Mouse (Mus musculus) midbrain, embryonic 16.5 days (tissue): ENCODE measurements around the gene Mtf2. TPM values are rescaled to one million over a fixed set of nuclear protein-coding genes. Genes with fewer than 3 reads are reported as not detected.
"Not testable (repeated sequence)": the region's sequence is repeated elsewhere in the genome, so short reads cannot be mapped to it uniquely, and the experiment has no call there.

Source experiments
- ATAC-seq: fragments of 200-750 bp; cut with Nextera tagmentation; 2 replicates; pipeline ENCODE4 v1.8.0; 2017; ENCODE audit warnings: moderate TSS enrichment
- H3K27ac ChIP-seq: fragments of 300-500 bp; sonication (generic); 2 replicates; pipeline ENCODE4 v1.5.1; 2014; ENCODE audit warnings: mild to moderate bottlenecking, low read length, mixed read lengths
- H3K27me3 ChIP-seq: fragments of 300-500 bp; sonication (generic); 2 replicates; pipeline ENCODE4 v1.6.1; 2014; ENCODE audit warnings: low read depth, low read length, mixed read lengths; ENCODE audit not compliant: control insufficient read depth, insufficient read depth
- H3K36me3 ChIP-seq: fragments of 300-500 bp; sonication (generic); 2 replicates; pipeline ENCODE4 v1.6.1; 2014; ENCODE audit warnings: mild to moderate bottlenecking, low read length, moderate library complexity, mixed read lengths; ENCODE audit not compliant: control insufficient read depth, insufficient read depth
- H3K4me1 ChIP-seq: fragments of 300-500 bp; sonication (generic); 2 replicates; pipeline ENCODE4 v1.6.1; 2014; ENCODE audit warnings: mild to moderate bottlenecking, low read length, mixed read lengths; ENCODE audit not compliant: control insufficient read depth, insufficient read depth
- H3K4me2 ChIP-seq: fragments of 300-500 bp; sonication (generic); 2 replicates; pipeline ENCODE4 v1.6.1; 2014; ENCODE audit warnings: mild to moderate bottlenecking, low read length, mixed read lengths
- H3K4me3 ChIP-seq: fragments of 300-500 bp; sonication (generic); 2 replicates; pipeline ENCODE4 v1.5.1; 2014; ENCODE audit warnings: low read depth, mild to moderate bottlenecking, low read length, moderate library complexity, mixed read lengths
- H3K9ac ChIP-seq: fragments of 300-500 bp; sonication (generic); 2 replicates; pipeline ENCODE4 v1.6.1; 2014; ENCODE audit warnings: low read depth, low read length, mixed read lengths
- H3K9me3 ChIP-seq: fragments of 300-500 bp; sonication (generic); replicated peaks from 2 replicates; pipeline ENCODE4 v1.6.1; 2014; ENCODE audit warnings: mild to moderate bottlenecking, low read length, mixed read lengths; ENCODE audit not compliant: control insufficient read depth, poor library complexity, severe bottlenecking
- WGBS: fragments of 180-500 bp; shearing (Covaris S2); extraction: QIAGEN DNeasy Blood & Tissue Kit; methylation state at CpG from one replicate; pipeline ENCODE4 v1.1.7; 2014; 5-methylcytosine and 5-hydroxymethylcytosine counted together
- polyA plus RNA-seq: library from polyadenylated mRNA; unstranded; fragments of >200 nt; fragmentation: Nextera tagmentation; extraction: Ambion mirVana; gene quantifications from 2 replicates; pipeline ENCODE4 v1.2.1, GENCODE M21; 2015

The Mtf2 gene
- polyA plus RNA-seq, 1 experiment from 2014 or later, result 92.4 TPM

DNA sequence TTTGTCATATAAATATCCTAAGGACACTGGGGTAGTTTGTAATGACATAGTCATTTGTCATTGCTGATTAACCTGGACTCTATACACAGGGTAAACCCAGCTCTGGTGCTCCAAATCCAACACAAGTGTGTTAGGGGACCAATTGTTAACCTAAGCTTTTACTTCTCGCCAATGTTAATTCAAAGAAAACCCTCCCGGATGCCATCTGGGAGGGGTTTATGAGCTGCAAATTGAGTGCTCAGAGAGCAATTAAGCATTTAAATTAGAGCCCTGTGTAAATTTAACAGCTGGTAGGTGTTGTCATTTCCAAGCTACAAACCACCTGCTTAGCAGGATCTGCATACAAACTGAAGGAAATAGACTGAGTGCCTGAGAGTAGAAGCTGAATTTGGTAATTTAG is 30.0 kb upstream of the Mtf2 start:
- no peak overlapping the region for H3K4me2 ChIP-seq
- no peak overlapping the region for H3K9ac ChIP-seq
- no peak overlapping the region for H3K27ac ChIP-seq
- no peaks in the 10 kb centered on the region for H3K27me3 ChIP-seq
- WGBS, result 43% methylated on average over 2 of the region's 2 CpGs
- H3K36me3 ChIP-seq, result no peaks in the 10 kb centered on the region
- no peak for ATAC-seq
- H3K4me3 ChIP-seq, result no peak overlapping the region
- H3K4me1 ChIP-seq, result no peaks in the 10 kb centered on the region
- H3K9me3 ChIP-seq, result no peaks in the 10 kb centered on the region

DNA sequence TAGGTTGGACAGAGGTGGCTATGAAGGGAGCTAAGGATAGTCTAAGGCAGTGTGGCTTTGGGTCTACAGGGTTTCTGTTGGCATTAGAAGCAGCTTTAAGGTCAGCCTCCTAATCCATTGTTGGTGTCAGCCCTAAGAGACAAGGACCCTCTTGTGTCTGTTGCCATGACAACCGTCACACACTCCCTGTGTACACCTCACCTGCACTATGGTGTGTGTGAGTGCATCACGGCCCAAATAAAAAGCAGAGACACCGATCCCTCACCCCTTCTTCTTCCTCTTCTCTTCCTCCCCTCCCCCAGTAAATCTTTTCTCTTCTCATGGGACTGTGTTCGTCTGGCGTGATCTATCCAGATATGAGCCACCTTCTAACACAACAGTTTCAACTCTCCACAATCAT is 23.4 kb upstream of the Mtf2 start:
- Histone ChIP-seq H3K36me3 (no peaks in the 10 kb centered on the region), H3K27ac (no peak overlapping the region), H3K9ac (no peak overlapping the region), H3K4me1 (no peaks in the 10 kb centered on the region), H3K27me3 (no peaks in the 10 kb centered on the region), H3K4me3 (no peak overlapping the region), H3K4me2 (no peak overlapping the region), H3K9me3 (no peaks in the 10 kb centered on the region)
- ATAC-seq, result no peak
- 80% methylated on average over 5 of the region's 5 CpGs for WGBS

DNA sequence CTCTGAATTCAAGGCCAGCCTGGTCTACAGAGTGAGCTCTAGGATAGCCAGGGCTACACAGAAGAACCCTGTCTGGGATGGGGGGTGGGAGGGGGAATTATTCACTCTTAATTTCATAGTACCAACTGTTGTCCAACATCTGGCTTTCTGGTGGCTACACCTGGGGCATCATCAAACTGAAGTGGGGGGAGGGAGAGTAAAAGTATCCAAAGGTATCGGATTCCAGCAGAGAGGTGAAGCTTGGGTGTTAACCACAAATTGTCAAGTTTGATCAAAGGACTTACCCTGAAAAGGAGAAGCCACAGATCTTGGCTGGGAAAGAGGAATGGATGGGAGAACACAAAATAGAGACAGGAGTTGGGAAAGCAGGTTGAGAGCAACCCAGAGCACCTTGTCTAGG is 21.6 kb upstream of the Mtf2 start:
- Histone ChIP-seq H3K9ac (no peak overlapping the region), H3K27me3 (no peaks in the 10 kb centered on the region), H3K4me3 (no peak overlapping the region), H3K9me3 (no peaks in the 10 kb centered on the region), H3K4me1 (no peaks in the 10 kb centered on the region), H3K4me2 (no peak overlapping the region), H3K27ac (no peak overlapping the region), H3K36me3 (no peaks in the 10 kb centered on the region)
- 83% methylated on average over 1 of the region's 1 CpGs for WGBS
- ATAC-seq, result no peak

DNA sequence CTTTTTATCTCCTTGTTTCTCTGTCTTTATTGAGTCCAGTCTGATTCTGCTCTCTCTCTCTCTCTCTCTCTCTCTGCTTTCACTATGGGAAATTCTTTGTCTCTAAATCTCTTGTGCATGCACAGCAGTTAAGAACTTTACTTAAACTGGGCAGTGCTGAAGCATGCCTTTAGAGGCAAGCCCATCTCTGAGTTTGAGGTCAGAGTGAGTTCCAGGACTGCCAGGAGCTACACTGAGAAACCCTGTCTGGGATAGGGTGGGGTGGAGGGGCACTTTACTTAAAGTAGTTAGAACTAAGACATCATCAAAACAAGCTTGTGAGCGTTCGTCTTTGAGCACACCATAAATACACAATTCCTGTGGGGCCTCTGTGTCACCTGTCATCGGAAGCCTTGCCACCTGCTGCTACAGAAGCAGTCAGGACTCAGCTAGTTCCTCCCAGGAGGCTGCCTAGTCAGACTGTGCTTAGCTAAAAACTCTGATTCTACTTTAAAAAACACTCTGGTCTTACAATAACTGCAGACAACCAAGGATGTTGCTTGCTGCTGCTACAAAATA is 15.7 kb upstream of the Mtf2 start:
- no peaks in the 10 kb centered on the region for H3K36me3 ChIP-seq
- H3K4me2 ChIP-seq, result no peak overlapping the region
- H3K4me3 ChIP-seq, result no peak overlapping the region
- no peak overlapping the region for H3K9ac ChIP-seq
- 4% methylated on average over 3 of the region's 3 CpGs for WGBS
- H3K9me3 ChIP-seq, result no peaks in the 10 kb centered on the region
- no peak for ATAC-seq
- no peak overlapping the region for H3K27ac ChIP-seq
- no peaks in the 10 kb centered on the region for H3K4me1 ChIP-seq
- H3K27me3 ChIP-seq, result no peaks in the 10 kb centered on the region

DNA sequence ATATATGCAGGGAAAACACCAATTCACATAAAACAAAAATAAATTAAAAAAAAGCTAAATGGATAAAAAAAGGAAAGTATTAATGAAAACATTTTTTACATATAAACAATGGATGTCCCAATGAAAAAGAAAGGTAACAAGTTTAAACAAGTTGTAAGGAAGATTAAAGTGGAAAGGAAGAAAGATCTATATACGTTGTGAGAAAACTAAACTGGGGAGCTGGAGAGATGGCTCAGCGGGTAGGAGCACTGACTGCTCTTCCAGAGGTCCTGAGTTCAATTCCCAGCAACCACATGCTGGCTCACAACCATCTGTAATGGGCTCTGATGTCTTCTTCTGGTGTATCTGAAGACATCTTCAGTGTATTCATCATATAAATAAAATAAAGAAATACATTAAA is 14.4 kb upstream of the Mtf2 start:
- Histone ChIP-seq H3K27me3 (no peaks in the 10 kb centered on the region), H3K4me3 (no peak overlapping the region)
- ATAC-seq, result no peak

DNA sequence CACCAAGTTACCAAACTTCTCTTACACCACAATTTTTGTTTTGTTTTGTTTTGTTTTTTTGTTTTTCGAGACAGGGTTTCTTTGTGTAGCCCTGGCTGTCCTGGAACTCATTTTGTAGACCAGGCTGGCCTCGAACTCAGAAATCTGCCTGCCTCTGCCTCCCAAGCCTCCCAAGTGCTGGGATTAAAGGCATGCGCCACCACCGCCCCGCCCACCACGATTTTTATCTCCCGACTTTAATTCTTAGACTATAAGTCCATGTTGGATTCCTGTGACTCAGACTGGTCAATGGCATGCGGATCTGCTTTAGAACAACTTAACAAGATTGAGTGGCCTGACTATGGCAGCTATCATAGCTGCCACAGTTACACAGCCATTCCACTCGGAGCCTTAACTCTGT is 13.7 kb upstream of the Mtf2 start:
- not testable (repeated sequence) for H3K27me3 ChIP-seq, H3K4me1 ChIP-seq, H3K9me3 ChIP-seq, ATAC-seq, H3K36me3 ChIP-seq, H3K27ac ChIP-seq, H3K4me3 ChIP-seq, H3K4me2 ChIP-seq, H3K9ac ChIP-seq
- 94% methylated on average over 9 of the region's 9 CpGs for WGBS

More for the DNA sequence above, 14.4 kb upstream of the Mtf2 start:
- no peak overlapping the region for H3K27ac ChIP-seq
- H3K9me3 ChIP-seq, result no peaks in the 10 kb centered on the region
- no peak overlapping the region for H3K9ac ChIP-seq
- WGBS, result 84% methylated on average over 2 of the region's 2 CpGs
- H3K36me3 ChIP-seq, result no peaks in the 10 kb centered on the region
- H3K4me2 ChIP-seq, result no peak overlapping the region
- no peaks in the 10 kb centered on the region for H3K4me1 ChIP-seq

DNA sequence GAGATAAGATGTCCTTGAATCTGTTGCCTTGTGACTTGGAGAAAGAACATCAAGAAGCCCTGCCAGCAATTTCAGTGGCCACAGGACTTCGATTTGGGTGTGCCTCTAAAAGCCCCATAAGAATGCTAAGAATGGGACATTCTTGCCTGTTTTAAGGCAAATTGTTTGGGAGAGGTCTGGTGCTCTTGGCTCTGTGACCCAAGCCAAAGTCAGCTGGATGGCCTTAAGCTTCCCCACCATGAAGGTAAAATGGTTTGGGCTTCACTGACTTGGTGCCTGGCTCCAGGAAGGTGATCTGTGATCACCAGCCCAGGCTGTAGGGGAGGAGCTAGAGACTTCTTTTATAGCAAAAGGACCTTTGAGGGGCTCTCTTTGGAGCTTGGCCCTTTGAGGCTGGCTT is 13.3 kb upstream of the Mtf2 start:
- no peaks in the 10 kb centered on the region for H3K4me1 ChIP-seq
- no peak overlapping the region for H3K9ac ChIP-seq
- H3K4me2 ChIP-seq, result no peak overlapping the region
- no peak for ATAC-seq
- H3K9me3 ChIP-seq, result no peaks in the 10 kb centered on the region
- H3K4me3 ChIP-seq, result no peak overlapping the region
- no peak overlapping the region for H3K27ac ChIP-seq
- H3K36me3 ChIP-seq, result no peaks in the 10 kb centered on the region
- 76% methylated on average over 1 of the region's 1 CpGs for WGBS
- no peaks in the 10 kb centered on the region for H3K27me3 ChIP-seq

DNA sequence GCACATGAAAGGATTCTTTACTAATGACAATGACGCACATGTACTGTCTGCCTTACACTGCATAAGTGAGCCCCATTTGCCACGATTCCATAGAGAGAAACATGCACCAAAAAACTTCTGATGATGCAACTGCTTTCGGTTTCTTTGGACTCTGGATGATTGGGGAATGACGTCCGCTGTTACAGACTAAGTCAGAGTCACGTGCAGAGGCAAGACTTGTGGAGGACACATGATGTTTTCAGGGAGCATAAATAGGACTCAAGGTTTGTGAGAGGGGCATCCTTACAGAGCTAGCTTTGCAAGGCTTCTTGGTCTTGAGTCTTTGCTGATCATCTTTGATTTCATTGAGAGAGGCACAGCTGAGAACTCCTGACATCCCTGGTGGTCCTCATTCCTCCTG is 11.9 kb upstream of the Mtf2 start:
- no peak overlapping the region for H3K4me2 ChIP-seq
- WGBS, result 93% methylated on average over 6 of the region's 6 CpGs
- no peak overlapping the region for H3K27ac ChIP-seq
- no peaks in the 10 kb centered on the region for H3K4me1 ChIP-seq
- no peaks in the 10 kb centered on the region for H3K27me3 ChIP-seq
- no peak overlapping the region for H3K9ac ChIP-seq
- ATAC-seq, result no peak
- H3K36me3 ChIP-seq, result no peaks in the 10 kb centered on the region
- no peaks in the 10 kb centered on the region for H3K9me3 ChIP-seq
- no peak overlapping the region for H3K4me3 ChIP-seq

DNA sequence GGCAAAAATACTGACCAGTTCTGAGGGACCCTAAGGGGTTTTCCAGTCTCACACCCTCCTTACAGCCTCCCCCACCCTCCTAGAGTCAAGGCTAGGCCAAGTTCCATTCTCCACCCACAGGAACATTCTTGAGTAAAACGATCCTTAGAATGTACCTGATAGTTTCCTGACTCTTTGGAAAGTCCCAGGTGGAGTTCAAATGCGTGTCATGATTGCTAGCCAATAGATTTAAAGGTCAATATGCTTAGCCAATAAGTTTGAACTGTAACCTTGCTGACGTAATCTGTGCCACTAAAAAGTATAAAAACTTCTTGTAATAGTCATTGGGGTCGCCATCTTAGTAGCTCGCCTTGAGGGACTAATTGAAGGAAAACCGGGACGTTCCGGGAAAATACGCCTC is 5.1 kb upstream of the Mtf2 start:
- no peaks in the 10 kb centered on the region for H3K27me3 ChIP-seq
- no peaks in the 10 kb centered on the region for H3K9me3 ChIP-seq
- no peak overlapping the region for H3K9ac ChIP-seq
- H3K36me3 ChIP-seq, result no peaks in the 10 kb centered on the region
- 95% methylated on average over 9 of the region's 9 CpGs for WGBS
- H3K27ac ChIP-seq, result no peak overlapping the region
- no peak overlapping the region for H3K4me3 ChIP-seq
- no peak for ATAC-seq
- no peak overlapping the region for H3K4me2 ChIP-seq
- no peaks in the 10 kb centered on the region for H3K4me1 ChIP-seq
